10 mouse cellular contexts compared by ENCODE assay signal in the genomic region with DNA sequence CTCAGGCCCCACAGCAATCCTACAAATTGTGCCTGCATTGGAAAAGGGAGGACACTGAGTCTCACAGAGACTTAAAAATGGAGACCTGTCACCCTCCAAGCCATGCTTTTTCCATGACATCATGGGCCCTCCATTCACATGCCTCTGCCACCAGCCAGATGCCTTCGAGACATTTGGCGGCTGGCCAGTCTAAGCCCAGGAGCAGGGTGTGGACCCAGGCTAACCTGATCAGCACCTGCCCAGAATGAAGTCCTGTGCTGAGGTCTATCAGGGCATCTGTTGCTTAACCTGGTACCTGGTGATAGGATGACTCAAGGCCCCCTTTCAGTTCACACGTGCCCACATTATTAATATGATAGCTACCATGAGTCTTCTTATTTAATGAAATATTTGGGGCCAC.
DNase-seq lines count a peak whose midpoint lies in the region; ATAC-seq and TF ChIP-seq lines count a peak whose summit lies in the region.
"Had no signal": no experiment of that assay in that cellular context is flagged by ENCODE, and none has a peak within 500 bp of the region (broad histone marks: within the 10 kb centered on the region; RNA-seq: fewer than 3 reads in every experiment).

No protein-coding gene starts in this region.

- peak; percentile 17 for DNase-seq in gastrocnemius, adult 2 months
- no peak for DNase-seq in gastrocnemius, postnatal 4 days (ENCODE audit: low spot score in 2 of 2)
- peak; percentile 82 for DNase-seq in heart, postnatal 4 days
- no peak for DNase-seq in layer of hippocampus, adult 2 months (ENCODE audit: low spot score in 2 of 2)
- no peak for DNase-seq in embryo, embryonic 9.5 days (ENCODE audit: extremely low spot score)
- no peak for DNase-seq in thymus, postnatal 36 days
- DNase-seq: liver, embryonic 13.5 days had no signal

- peak; percentile 90 for ATAC-seq in forebrain, embryonic 13.5 days
- peak; percentile 78 for ATAC-seq in megakaryocyte-erythroid progenitor cell, adult 5-6 weeks (replicated peaks; ENCODE audit: low FRiP score, low TSS enrichment, poor library complexity, severe bottlenecking)

- 27% methylated on average over 3 of the region's 3 CpGs for whole genome bisulfite sequencing in forebrain, embryonic 13.5 days

- H3K27me3 ChIP-seq in forebrain, embryonic 13.5 days: no peaks in the 10 kb centered on the region
- H3K27me3 ChIP-seq: liver, embryonic 13.5 days had no signal

- no peak for TF ChIP-seq CTCF in gastrocnemius, adult 2 months (IDR thresholded peaks at IDR 0.05)
- TF ChIP-seq CTCF in layer of hippocampus, adult 2 months (conservative IDR thresholded peaks at IDR 0.05): no peak

- no peak overlapping the region for H3K27ac ChIP-seq in gastrocnemius, adult 2 months
- H3K27ac ChIP-seq in forebrain, embryonic 13.5 days: peak overlapping the region; percentile 78
- H3K27ac ChIP-seq in layer of hippocampus, adult 2 months: no peak overlapping the region
- H3K27ac ChIP-seq: liver, embryonic 13.5 days had no signal

- no peaks in the 10 kb centered on the region for H3K36me3 ChIP-seq in forebrain, embryonic 13.5 days (ENCODE audit: poor library complexity, severe bottlenecking)
- H3K36me3 ChIP-seq: liver, embryonic 13.5 days had no signal

- H3K9ac ChIP-seq in forebrain, embryonic 13.5 days: no peak overlapping the region
- H3K9ac ChIP-seq: liver, embryonic 13.5 days had no signal

- no peak overlapping the region for H3K4me2 ChIP-seq in forebrain, embryonic 13.5 days
- H3K4me2 ChIP-seq: liver, embryonic 13.5 days had no signal

- intact Hi-C loops in gastrocnemius, adult 2 months (cut with DNase I): no loop called here

- H3K4me3 ChIP-seq in gastrocnemius, adult 2 months: no peak overlapping the region
- no peak overlapping the region for H3K4me3 ChIP-seq in forebrain, embryonic 13.5 days
- no peak overlapping the region for H3K4me3 ChIP-seq in layer of hippocampus, adult 2 months
- H3K4me3 ChIP-seq: erythroblast, embryonic 14.5 days; liver, embryonic 13.5 days had no signal

- peaks cover 34% of the 10 kb centered on the region for H3K4me1 ChIP-seq in forebrain, embryonic 13.5 days

- no peaks in the 10 kb centered on the region for H3K9me3 ChIP-seq in forebrain, embryonic 13.5 days (replicated peaks)
- H3K9me3 ChIP-seq: liver, embryonic 13.5 days had no signal

Comparison
In these comparisons a context has a peak if more than half of its experiments do, and no peak if none do; other contexts are left out.
1. DNase-seq: peak in gastrocnemius, adult 2 months (single experiment) and heart, postnatal 4 days (single experiment); none in gastrocnemius, postnatal 4 days (0 of 2), layer of hippocampus, adult 2 months (0 of 2), embryo, embryonic 9.5 days (single experiment) and thymus, postnatal 36 days (0 of 2).